Mouse (Mus musculus): ENCODE measurements around the gene Sipa1l3. TPM values are rescaled to one million over a fixed set of nuclear protein-coding genes. Genes with fewer than 3 reads are reported as not detected.

Gene Sipa1l3
- polyA plus RNA-seq, 1 experiment from 2014 or later = 9.7 TPM

DNA sequence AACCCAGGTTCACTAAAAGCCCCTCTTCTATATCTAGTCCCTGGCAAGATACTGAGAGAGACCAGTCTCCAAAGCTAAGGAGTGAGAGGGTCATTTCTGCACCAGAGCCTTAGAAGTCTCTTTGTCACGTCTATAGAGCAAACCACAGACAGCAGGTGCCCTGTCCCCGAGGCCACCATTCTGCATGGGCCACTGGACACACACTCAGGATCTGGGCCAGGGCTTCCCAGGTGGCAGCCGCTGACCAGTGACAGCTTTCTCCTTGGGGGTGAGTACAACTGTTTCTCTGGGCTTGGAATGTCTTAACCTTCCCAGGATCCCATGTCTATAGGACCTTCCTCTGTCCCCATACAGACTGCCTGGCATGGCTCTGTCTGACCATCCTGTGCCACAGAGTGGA is 55.6 kb downstream of the Sipa1l3 start:
- Histone ChIP-seq H3K27ac (replicated peaks) (no peak overlapping the region), H3K4me2 (replicated peaks; ENCODE audit: low read depth) (no peak overlapping the region), H3K36me3 (ENCODE audit: control insufficient read depth, insufficient read depth, low read length) (no peaks in the 10 kb centered on the region), H3K4me1 (replicated peaks; ENCODE audit: control insufficient read depth, insufficient read depth) (peaks cover 1% of the 10 kb centered on the region; the same call in 1 of the 2 replicates), H3K4me3 (ENCODE audit: low read depth, low read length) (no peak overlapping the region), H3K9ac (ENCODE audit: low read length) (no peak overlapping the region), H3K9me3 (ENCODE audit: control insufficient read depth, low read length) (no peaks in the 10 kb centered on the region), H3K27me3 (ENCODE audit: control insufficient read depth, insufficient read depth, low read length) (no peaks in the 10 kb centered on the region)
- TF ChIP-seq CTCF (IDR thresholded peaks at IDR 0.05; ENCODE audit: low read depth) (no peak), EP300 (optimal IDR thresholded peaks at IDR 0.05) (no peak)
- ATAC-seq (ENCODE audit: low FRiP score, low TSS enrichment) (no peak), DNase-seq (ENCODE audit: low spot score) (no peak)
- 90% methylated on average over 3 of the region's 3 CpGs for WGBS

DNA sequence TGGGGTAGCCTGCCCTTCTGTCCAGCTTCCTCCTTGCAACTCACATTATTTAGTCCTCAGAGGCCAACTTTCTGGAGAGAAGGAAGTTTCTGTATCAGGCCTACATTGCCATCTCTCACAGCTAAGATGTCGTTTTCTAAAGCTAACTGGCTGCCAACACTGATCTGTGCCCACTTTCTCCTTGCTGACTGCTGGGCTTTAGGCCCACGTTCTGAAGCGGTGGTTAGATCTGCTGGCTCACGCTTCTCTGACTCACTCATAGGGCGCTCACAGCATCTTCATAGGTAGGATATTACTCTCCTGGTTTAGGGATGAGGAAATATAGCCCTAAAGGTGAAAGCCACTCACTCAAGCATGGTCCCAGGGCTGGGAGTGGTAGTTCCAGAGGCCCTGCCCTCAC is 56.3 kb downstream of the Sipa1l3 start:
- peaks cover 5% of the 10 kb centered on the region; the same call in 1 of the 2 replicates for H3K4me1 ChIP-seq (replicated peaks; ENCODE audit: control insufficient read depth, insufficient read depth)
- DNase-seq (ENCODE audit: low spot score) = no peak
- WGBS = 51% methylated on average over 5 of the region's 5 CpGs
- TF ChIP-seq CTCF (IDR thresholded peaks at IDR 0.05; ENCODE audit: low read depth) = no peak
- no peak for TF ChIP-seq EP300 (optimal IDR thresholded peaks at IDR 0.05)
- no peak for ATAC-seq (ENCODE audit: low FRiP score, low TSS enrichment)
- no peaks in the 10 kb centered on the region for H3K9me3 ChIP-seq (ENCODE audit: control insufficient read depth, low read length)
- H3K9ac ChIP-seq (ENCODE audit: low read length) = no peak overlapping the region
- H3K36me3 ChIP-seq (ENCODE audit: control insufficient read depth, insufficient read depth, low read length) = no peaks in the 10 kb centered on the region
- no peak overlapping the region for H3K4me2 ChIP-seq (replicated peaks; ENCODE audit: low read depth)
- H3K27me3 ChIP-seq (ENCODE audit: control insufficient read depth, insufficient read depth, low read length) = no peaks in the 10 kb centered on the region
- no peak overlapping the region for H3K4me3 ChIP-seq (ENCODE audit: low read depth, low read length)
- H3K27ac ChIP-seq (replicated peaks) = no peak overlapping the region

DNA sequence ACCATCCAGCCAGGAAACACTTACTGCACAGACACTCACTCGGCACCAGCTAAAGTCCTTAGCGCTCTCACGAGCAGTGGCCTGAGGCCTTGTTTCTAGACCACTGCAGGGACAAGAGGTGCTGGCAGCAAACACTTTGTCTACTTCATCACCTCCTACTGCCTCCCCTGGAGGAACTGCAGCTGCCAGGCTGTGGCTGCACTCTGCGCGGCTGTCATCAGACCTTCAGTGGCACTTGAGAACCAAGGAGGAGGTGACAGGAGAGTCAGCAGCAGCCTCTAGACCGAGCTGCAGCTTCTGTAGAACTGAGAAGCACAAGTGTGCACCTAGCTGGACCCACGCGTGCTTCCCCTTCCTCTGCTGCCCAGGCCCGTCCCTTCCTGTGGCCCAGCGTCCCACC is 56.9 kb downstream of the Sipa1l3 start:
- Histone ChIP-seq H3K27ac (replicated peaks) (no peak overlapping the region), H3K27me3 (ENCODE audit: control insufficient read depth, insufficient read depth, low read length) (no peaks in the 10 kb centered on the region), H3K9me3 (ENCODE audit: control insufficient read depth, low read length) (no peaks in the 10 kb centered on the region), H3K9ac (ENCODE audit: low read length) (no peak overlapping the region), H3K4me2 (replicated peaks; ENCODE audit: low read depth) (no peak overlapping the region), H3K36me3 (ENCODE audit: control insufficient read depth, insufficient read depth, low read length) (no peaks in the 10 kb centered on the region), H3K4me1 (replicated peaks; ENCODE audit: control insufficient read depth, insufficient read depth) (peaks cover 5% of the 10 kb centered on the region; the same call in 1 of the 2 replicates), H3K4me3 (ENCODE audit: low read depth, low read length) (no peak overlapping the region)
- WGBS = 68% methylated on average over 10 of the region's 10 CpGs
- no peak for DNase-seq (ENCODE audit: low spot score)
- no peak for ATAC-seq (ENCODE audit: low FRiP score, low TSS enrichment)
- TF ChIP-seq EP300 (optimal IDR thresholded peaks at IDR 0.05) = no peak
- no peak for TF ChIP-seq CTCF (IDR thresholded peaks at IDR 0.05; ENCODE audit: low read depth)

DNA sequence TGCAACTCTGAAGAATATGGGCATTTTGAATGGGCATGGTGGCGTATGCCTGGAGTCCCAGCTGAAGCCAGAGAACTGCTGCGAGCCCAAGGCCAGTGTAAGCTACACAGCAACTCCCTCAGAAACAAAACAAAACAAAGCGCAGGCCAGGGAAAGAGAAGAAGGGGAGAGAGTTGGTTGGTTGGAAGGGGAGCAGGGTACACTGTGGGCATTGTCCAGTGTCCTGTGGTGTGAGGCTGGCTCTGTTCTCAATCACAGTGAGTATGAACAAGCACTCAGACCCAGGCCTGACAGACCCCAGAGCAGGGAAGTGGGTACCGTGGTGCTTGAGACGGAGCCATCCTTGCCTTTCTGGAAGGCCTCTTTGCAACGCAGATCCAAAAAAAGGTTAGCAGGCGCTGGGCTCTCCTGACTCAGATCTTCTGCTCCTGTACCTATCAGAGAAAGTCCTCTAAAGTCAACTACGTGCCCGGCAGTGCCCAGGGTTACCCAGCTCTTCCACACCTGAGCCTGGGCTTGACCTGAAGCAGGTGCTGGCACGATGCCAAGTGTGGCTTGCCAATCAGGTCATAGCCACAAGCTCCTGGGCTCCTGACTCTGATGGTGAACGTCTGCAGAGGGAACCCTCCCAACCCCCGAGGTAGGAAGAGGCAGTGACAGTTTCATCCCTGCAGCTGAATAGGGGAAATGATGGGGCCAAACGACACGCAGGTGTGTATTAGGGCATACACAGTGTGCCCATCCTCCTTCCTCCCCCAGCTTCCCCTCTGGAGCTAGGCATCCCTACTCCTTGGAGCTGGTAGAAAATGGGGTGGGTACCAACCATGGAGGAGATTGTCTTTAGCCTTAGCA is 59.3 kb downstream of the Sipa1l3 start:
- Histone ChIP-seq H3K27ac (replicated peaks) (no peak overlapping the region), H3K4me1 (replicated peaks; ENCODE audit: control insufficient read depth, insufficient read depth) (peaks cover 5% of the 10 kb centered on the region; the same call in 1 of the 2 replicates), H3K9me3 (ENCODE audit: control insufficient read depth, low read length) (no peaks in the 10 kb centered on the region), H3K4me2 (replicated peaks; ENCODE audit: low read depth) (no peak overlapping the region), H3K4me3 (ENCODE audit: low read depth, low read length) (no peak overlapping the region), H3K27me3 (ENCODE audit: control insufficient read depth, insufficient read depth, low read length) (no peaks in the 10 kb centered on the region), H3K9ac (ENCODE audit: low read length) (no peak overlapping the region), H3K36me3 (ENCODE audit: control insufficient read depth, insufficient read depth, low read length) (no peaks in the 10 kb centered on the region)
- ATAC-seq (ENCODE audit: low FRiP score, low TSS enrichment) (no peak), DNase-seq (ENCODE audit: low spot score) (peak; percentile 44)
- TF ChIP-seq EP300 (optimal IDR thresholded peaks at IDR 0.05) = no peak
- no peak for TF ChIP-seq CTCF (IDR thresholded peaks at IDR 0.05; ENCODE audit: low read depth)
- WGBS = 78% methylated on average over 14 of the region's 14 CpGs

DNA sequence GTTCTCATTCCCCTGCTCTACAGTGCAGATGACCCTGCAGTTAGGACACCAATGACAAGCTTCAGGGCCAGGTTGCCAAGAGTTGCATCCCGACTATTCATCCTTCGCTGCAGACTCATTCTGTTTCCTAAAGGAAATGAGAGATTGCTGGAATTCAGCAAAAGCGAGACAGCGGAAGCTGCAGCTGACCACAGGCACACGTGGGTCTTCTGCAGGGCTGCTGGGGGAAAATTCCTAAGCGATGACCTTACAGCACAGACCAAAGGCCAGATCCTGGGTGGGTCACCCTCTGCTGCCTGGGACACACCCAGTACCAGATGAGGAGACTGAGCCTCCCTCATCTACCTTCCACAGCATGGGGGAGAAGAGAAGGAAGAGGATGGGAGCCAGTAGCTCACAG is 60.7 kb downstream of the Sipa1l3 start:
- no peak overlapping the region for H3K9ac ChIP-seq (ENCODE audit: low read length)
- H3K4me1 ChIP-seq (replicated peaks; ENCODE audit: control insufficient read depth, insufficient read depth) = peaks cover 9% of the 10 kb centered on the region; the same call in 1 of the 2 replicates
- H3K27me3 ChIP-seq (ENCODE audit: control insufficient read depth, insufficient read depth, low read length) = no peaks in the 10 kb centered on the region
- peak; percentile 39 for DNase-seq (ENCODE audit: low spot score)
- no peak for TF ChIP-seq CTCF (IDR thresholded peaks at IDR 0.05; ENCODE audit: low read depth)
- TF ChIP-seq EP300 (optimal IDR thresholded peaks at IDR 0.05) = no peak
- no peaks in the 10 kb centered on the region for H3K36me3 ChIP-seq (ENCODE audit: control insufficient read depth, insufficient read depth, low read length)
- 54% methylated on average over 6 of the region's 6 CpGs for WGBS
- H3K27ac ChIP-seq (replicated peaks) = peak overlapping the region; percentile 46
- ATAC-seq (ENCODE audit: low FRiP score, low TSS enrichment) = peak; percentile 64
- no peak overlapping the region for H3K4me2 ChIP-seq (replicated peaks; ENCODE audit: low read depth)
- no peak overlapping the region for H3K4me3 ChIP-seq (ENCODE audit: low read depth, low read length)
- H3K9me3 ChIP-seq (ENCODE audit: control insufficient read depth, low read length) = no peaks in the 10 kb centered on the region

DNA sequence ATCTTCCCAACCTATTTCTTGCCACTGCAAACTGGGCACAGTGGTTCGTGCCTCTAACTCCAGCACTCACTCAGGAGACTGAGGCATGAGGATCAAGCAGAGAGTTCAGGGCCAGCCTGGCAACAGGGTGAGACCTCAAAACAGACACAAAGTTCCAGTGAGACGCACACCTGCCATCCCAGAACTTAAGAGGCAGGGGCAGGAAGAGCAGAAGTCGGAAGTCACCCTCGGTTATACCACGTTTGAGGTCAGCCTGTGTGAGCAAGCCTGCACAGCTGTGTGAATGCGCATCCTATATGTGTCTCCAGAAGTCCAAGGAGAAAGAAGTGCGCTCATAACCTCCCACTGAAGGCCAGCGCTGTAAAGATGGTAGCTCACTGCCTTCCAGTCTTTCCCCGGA is 61.7 kb downstream of the Sipa1l3 start:
- no peaks in the 10 kb centered on the region for H3K9me3 ChIP-seq (ENCODE audit: control insufficient read depth, low read length)
- H3K4me2 ChIP-seq (replicated peaks; ENCODE audit: low read depth) = no peak overlapping the region
- no peak overlapping the region for H3K9ac ChIP-seq (ENCODE audit: low read length)
- H3K4me1 ChIP-seq (replicated peaks; ENCODE audit: control insufficient read depth, insufficient read depth) = peaks cover 10% of the 10 kb centered on the region; the same call in 1 of the 2 replicates
- no peaks in the 10 kb centered on the region for H3K27me3 ChIP-seq (ENCODE audit: control insufficient read depth, insufficient read depth, low read length)
- 81% methylated on average over 9 of the region's 9 CpGs for WGBS
- no peak overlapping the region for H3K27ac ChIP-seq (replicated peaks)
- DNase-seq (ENCODE audit: low spot score) = no peak
- TF ChIP-seq CTCF (IDR thresholded peaks at IDR 0.05; ENCODE audit: low read depth) (no peak), EP300 (optimal IDR thresholded peaks at IDR 0.05) (no peak)
- no peaks in the 10 kb centered on the region for H3K36me3 ChIP-seq (ENCODE audit: control insufficient read depth, insufficient read depth, low read length)
- H3K4me3 ChIP-seq (ENCODE audit: low read depth, low read length) = no peak overlapping the region
- no peak for ATAC-seq (ENCODE audit: low FRiP score, low TSS enrichment)

All from stomach, postnatal 0 days (tissue).